Mouse (Mus musculus) myocyte (in vitro differentiated cells): Measurements from ENCODE around the gene Cramp1l.

Experiments
- CEBPB ChIP-seq: IDR thresholded peaks from 2 replicates; pipeline ENCODE4 v1.6.1; 2011; ENCODE audit warnings: mild to moderate bottlenecking, moderate library complexity; ENCODE audit not compliant: poor library complexity, insufficient read depth, severe bottlenecking
- E2F4 ChIP-seq: IDR thresholded peaks from one replicate; pipeline ENCODE4 v1.6.1; 2011; ENCODE audit warnings: mild to moderate bottlenecking, control low read depth, moderate library complexity; ENCODE audit not compliant: insufficient read depth
- MAX ChIP-seq: IDR thresholded peaks from one replicate; pipeline ENCODE4 v1.6.1; 2011; ENCODE audit warnings: low read depth, mild to moderate bottlenecking, control low read depth
- MYOG ChIP-seq, 3 experiments: IDR thresholded peaks; one replicate each; pipeline ENCODE4 v1.6.1; 2011; ENCODE audit warnings: control low read depth in 2 of 3, low read depth in 2 of 3, mild to moderate bottlenecking in 2 of 3; ENCODE audit not compliant: insufficient read length in 2 of 3, control insufficient read depth in 1 of 3, insufficient read depth in 1 of 3
- POLR2A ChIP-seq: IDR thresholded peaks from one replicate; pipeline ENCODE4 v1.6.1; 2011; ENCODE audit warnings: low read depth, mild to moderate bottlenecking, control low read depth, moderate library complexity; ENCODE audit not compliant: insufficient read length
- USF1 ChIP-seq: IDR thresholded peaks from one replicate; pipeline ENCODE4 v1.6.1; 2011; ENCODE audit warnings: low read depth, mild to moderate bottlenecking, control low read depth, moderate library complexity

DNA sequence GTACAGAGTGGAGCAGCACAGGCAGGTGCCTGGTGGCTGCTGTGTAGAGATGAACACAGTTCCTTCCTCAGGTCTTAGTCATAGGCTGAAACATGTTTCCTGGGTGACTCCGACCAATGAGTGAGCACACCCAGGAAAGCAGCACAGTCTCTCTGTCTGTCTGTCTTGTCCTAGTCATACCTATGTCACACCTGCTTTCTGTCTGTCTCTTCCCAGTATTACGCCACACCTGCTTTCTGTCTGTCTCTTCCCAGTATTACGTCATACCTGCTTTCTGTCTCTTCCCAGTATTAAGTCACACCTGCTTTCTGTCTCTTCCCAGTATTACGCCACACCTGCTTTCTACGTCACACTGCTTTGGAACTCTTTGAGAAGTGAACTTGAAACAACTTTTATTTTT lies 67.4 kb downstream of the Cramp1l start:
- TF ChIP-seq POLR2A: no peak
- no peak for TF ChIP-seq USF1
- TF ChIP-seq E2F4: no peak
- no peak for TF ChIP-seq CEBPB
- no peak for TF ChIP-seq MAX
- TF ChIP-seq MYOG (IDR thresholded peaks at IDR 0.05; ENCODE audit: control insufficient read depth in 1 of 3, insufficient read depth in 1 of 3, insufficient read length in 2 of 3, low read depth in 2 of 3): no peak
